Mouse (Mus musculus) mouse embryonic stem cell (cell line): ENCODE measurements around the gene Cbx6.

Experiments used
- in situ Hi-C, 2 experiments: fragments of 300-500 bp; cut with MboI; formaldehyde crosslinking; loops; 1 replicate in 1 of 2; 3 replicates in 1 of 2; pipeline ENCODE4 v1.14.3; 2019 to 2020; ENCODE audit warnings: low sequenced_read_pairs in 2 of 2, low pct_unique_long_range_greater_than_20kb in 1 of 2, mixed read lengths in 1 of 2; ENCODE audit not compliant: unreplicated experiment in 1 of 2

The Cbx6 gene

GRCm38 (mm10) chr15:79810061-79810460, 24.4 kb downstream of the Cbx6 start:
- in situ Hi-C loops = no loop called here

GRCm38 (mm10) chr15:79808658-79809057, 25.8 kb downstream of the Cbx6 start:
- in situ Hi-C loops = no loop called here

GRCm38 (mm10) chr15:79808114-79808513, 26.4 kb downstream of the Cbx6 start:
- in situ Hi-C loops = no loop called here

GRCm38 (mm10) chr15:79807050-79807449, 27.4 kb downstream of the Cbx6 start:
- in situ Hi-C loops = no loop called here

- in situ Hi-C loops = no loop called here
These were observed 29.2 kb downstream of the Cbx6 start for GRCm38 (mm10) chr15:79805246-79805645.

- in situ Hi-C loops = no loop called here
These were observed 30.0 kb downstream of the Cbx6 start, which contains the start of gene Nptxr for GRCm38 (mm10) chr15:79804352-79805071. Gene Nptxr (minus strand): TSS chr15:79804766.

GRCm38 (mm10) chr15:79803533-79804351, 30.7 kb downstream of the Cbx6 start:
- in situ Hi-C loops = no loop called here

GRCm38 (mm10) chr15:79802304-79802703, 32.2 kb downstream of the Cbx6 start:
- in situ Hi-C loops = no loop called here

GRCm38 (mm10) chr15:79801646-79802045, 32.8 kb downstream of the Cbx6 start:
- in situ Hi-C loops = no loop called here

- in situ Hi-C loops = no loop called here
These were observed 33.8 kb downstream of the Cbx6 start for GRCm38 (mm10) chr15:79800701-79801100.

GRCm38 (mm10) chr15:79798591-79798990, 35.9 kb downstream of the Cbx6 start:
- in situ Hi-C loops = loop anchor here in 1 of 2 experiments (25.0 kb wide), 1 partner anchor 264 kb away; no protein-coding TSS in a partner anchor

GRCm38 (mm10) chr15:79797680-79798079, 36.8 kb downstream of the Cbx6 start:
- in situ Hi-C loops = loop anchor here in 1 of 2 experiments (25.0 kb wide), 1 partner anchor 265 kb away; no protein-coding TSS in a partner anchor

- in situ Hi-C loops = loop anchor here in 1 of 2 experiments (25.0 kb wide), 1 partner anchor 265 kb away; no protein-coding TSS in a partner anchor
These were observed 37.4 kb downstream of the Cbx6 start for GRCm38 (mm10) chr15:79797096-79797495.

- in situ Hi-C loops = loop anchor here in 1 of 2 experiments (25.0 kb wide), 1 partner anchor 266 kb away; no protein-coding TSS in a partner anchor
These were observed 38.2 kb downstream of the Cbx6 start for GRCm38 (mm10) chr15:79796256-79796655.

- in situ Hi-C loops = loop anchor here in 1 of 2 experiments (25.0 kb wide), 1 partner anchor 268 kb away; no protein-coding TSS in a partner anchor
These were observed 40.3 kb downstream of the Cbx6 start for GRCm38 (mm10) chr15:79794173-79794572.

- in situ Hi-C loops = loop anchor here in 1 of 2 experiments (25.0 kb wide), 1 partner anchor 269 kb away; no protein-coding TSS in a partner anchor
These were observed 41.4 kb downstream of the Cbx6 start for GRCm38 (mm10) chr15:79793076-79793475.

- in situ Hi-C loops = loop anchor here in 1 of 2 experiments (25.0 kb wide), 1 partner anchor 270 kb away; no protein-coding TSS in a partner anchor
These were observed 42.0 kb downstream of the Cbx6 start for GRCm38 (mm10) chr15:79792455-79792854.

GRCm38 (mm10) chr15:79791502-79791901, 43.0 kb downstream of the Cbx6 start:
- in situ Hi-C loops = loop anchor here in 1 of 2 experiments (25.0 kb wide), 1 partner anchor 271 kb away; no protein-coding TSS in a partner anchor

GRCm38 (mm10) chr15:79790905-79791304, 43.6 kb downstream of the Cbx6 start:
- in situ Hi-C loops = loop anchor here in 1 of 2 experiments (25.0 kb wide), 1 partner anchor 271 kb away; no protein-coding TSS in a partner anchor
